Mouse (Mus musculus) mouse embryonic stem cell (cell line): ENCODE data around the gene Stk10.

ENCODE experiments used
- in situ Hi-C, 2 experiments: fragments of 300-500 bp; cut with MboI; formaldehyde crosslinking; loops; 1 replicate in 1 of 2; 3 replicates in 1 of 2; pipeline ENCODE4 v1.14.3; 2019 to 2020; ENCODE audit warnings: low sequenced_read_pairs in 2 of 2, low pct_unique_long_range_greater_than_20kb in 1 of 2, mixed read lengths in 1 of 2; ENCODE audit not compliant: unreplicated experiment in 1 of 2

Gene Stk10

GRCm38 (mm10) chr11:32587191-32588089 is 54.3 kb downstream of the Stk10 start:
- in situ Hi-C loops: no loop called here

- in situ Hi-C loops: no loop called here
Observed at GRCm38 (mm10) chr11:32588090-32588891, 55.2 kb downstream of the Stk10 start.

- in situ Hi-C loops: no loop called here
Observed at GRCm38 (mm10) chr11:32588892-32589172, 55.7 kb downstream of the Stk10 start.

- in situ Hi-C loops: no loop called here
Observed at GRCm38 (mm10) chr11:32589201-32589600, 56.1 kb downstream of the Stk10 start.

- in situ Hi-C loops: no loop called here
Observed at GRCm38 (mm10) chr11:32589791-32590190, 56.7 kb downstream of the Stk10 start.

GRCm38 (mm10) chr11:32590205-32590604 is 57.1 kb downstream of the Stk10 start:
- in situ Hi-C loops: no loop called here

- in situ Hi-C loops: no loop called here
Observed at GRCm38 (mm10) chr11:32591921-32592850, 59.1 kb downstream of the Stk10 start.

GRCm38 (mm10) chr11:32593081-32593480 is 60.0 kb downstream of the Stk10 start:
- in situ Hi-C loops: no loop called here

- in situ Hi-C loops: no loop called here
Observed at GRCm38 (mm10) chr11:32594122-32594521, 61.0 kb downstream of the Stk10 start.

- in situ Hi-C loops: no loop called here
Observed at GRCm38 (mm10) chr11:32600371-32600770, 67.3 kb downstream of the Stk10 start.

GRCm38 (mm10) chr11:32601528-32602323 is 68.6 kb downstream of the Stk10 start:
- in situ Hi-C loops: no loop called here

- in situ Hi-C loops: no loop called here
Observed at GRCm38 (mm10) chr11:32604663-32605062, 71.6 kb downstream of the Stk10 start.

- in situ Hi-C loops: no loop called here
Observed at GRCm38 (mm10) chr11:32605131-32605860, 72.2 kb downstream of the Stk10 start.

GRCm38 (mm10) chr11:32605907-32606306 is 72.8 kb downstream of the Stk10 start:
- in situ Hi-C loops: no loop called here

- in situ Hi-C loops: no loop called here
Observed at GRCm38 (mm10) chr11:32607319-32607718, 74.2 kb downstream of the Stk10 start.

GRCm38 (mm10) chr11:32610616-32611015 is 77.5 kb downstream of the Stk10 start:
- in situ Hi-C loops: no loop called here

GRCm38 (mm10) chr11:32612304-32612703 is 79.2 kb downstream of the Stk10 start:
- in situ Hi-C loops: no loop called here
